Mouse (Mus musculus): ENCODE measurements around the gene Mtm1. TPM values are rescaled to one million over a fixed set of nuclear protein-coding genes. Genes with fewer than 3 reads are reported as not detected.

The Mtm1 gene
- 4.4 and 5.4 TPM in 2 replicates for polyA plus RNA-seq (2015; fragmentation: Nextera tagmentation; extraction: Ambion mirVana)

- 47% methylated on average over 1 of the region's 1 CpGs for WGBS
- ATAC-seq (replicated peaks): no peak
- H3K4me3 ChIP-seq: no peak within 1 kb of the TSS
- H3K9ac ChIP-seq (replicated peaks): no peak within 1 kb of the TSS
- H3K27me3 ChIP-seq: no peaks in the 10 kb centered on the region
- H3K4me1 ChIP-seq: no peaks in the 10 kb centered on the region
- H3K27ac ChIP-seq (replicated peaks): no peak within 1 kb of the TSS
- no peaks in the 10 kb centered on the region for H3K36me3 ChIP-seq
- H3K4me2 ChIP-seq (replicated peaks): no peak within 1 kb of the TSS
- H3K9me3 ChIP-seq: no peaks in the 10 kb centered on the region
Measured at GRCm38 (mm10) chrX:71210467-71210866, at the start of gene Mtm1. Mtm1 (plus strand) TSS chrX:71210767.

- Histone ChIP-seq H3K9me3 (no peaks in the 10 kb centered on the region), H3K27ac (replicated peaks) (no peak overlapping the region), H3K4me3 (no peak overlapping the region), H3K4me2 (replicated peaks) (no peak overlapping the region), H3K36me3 (no peaks in the 10 kb centered on the region), H3K4me1 (no peaks in the 10 kb centered on the region), H3K27me3 (no peaks in the 10 kb centered on the region), H3K9ac (replicated peaks) (no peak overlapping the region)
- 60% methylated on average over 3 of the region's 3 CpGs for WGBS
- ATAC-seq (replicated peaks): peak; percentile 53; the same call in 1 of the 2 replicates
Measured at GRCm38 (mm10) chrX:71181526-71181925, 29.0 kb upstream of the Mtm1 start.

GRCm38 (mm10) chrX:71183671-71184070 lies 26.9 kb upstream of the Mtm1 start:
- Histone ChIP-seq H3K27ac (replicated peaks) (no peak overlapping the region), H3K9me3 (no peaks in the 10 kb centered on the region), H3K4me2 (replicated peaks) (no peak overlapping the region), H3K4me3 (no peak overlapping the region), H3K36me3 (no peaks in the 10 kb centered on the region), H3K9ac (replicated peaks) (no peak overlapping the region), H3K4me1 (no peaks in the 10 kb centered on the region), H3K27me3 (no peaks in the 10 kb centered on the region)
- 76% methylated on average over 4 of the region's 4 CpGs for WGBS
- no peak for ATAC-seq (replicated peaks)

- H3K4me3 ChIP-seq: no peak overlapping the region
- 75% methylated on average over 1 of the region's 1 CpGs for WGBS
Measured at GRCm38 (mm10) chrX:71186396-71186795, 24.2 kb upstream of the Mtm1 start.

GRCm38 (mm10) chrX:71204776-71205175 lies 5.8 kb upstream of the Mtm1 start:
- no peaks in the 10 kb centered on the region for H3K4me1 ChIP-seq
- no peak overlapping the region for H3K4me2 ChIP-seq (replicated peaks)
- H3K27ac ChIP-seq (replicated peaks): no peak overlapping the region
- no peaks in the 10 kb centered on the region for H3K36me3 ChIP-seq
- H3K9ac ChIP-seq (replicated peaks): no peak overlapping the region
- H3K9me3 ChIP-seq: no peaks in the 10 kb centered on the region
- WGBS: 72% methylated on average over 2 of the region's 2 CpGs
- ATAC-seq (replicated peaks): no peak
- H3K27me3 ChIP-seq: no peaks in the 10 kb centered on the region
- H3K4me3 ChIP-seq: no peak overlapping the region

More at GRCm38 (mm10) chrX:71186396-71186795, 24.2 kb upstream of the Mtm1 start:
- Histone ChIP-seq H3K9ac (replicated peaks) (no peak overlapping the region), H3K36me3 (no peaks in the 10 kb centered on the region), H3K4me1 (no peaks in the 10 kb centered on the region), H3K9me3 (no peaks in the 10 kb centered on the region), H3K27ac (replicated peaks) (no peak overlapping the region), H3K4me2 (replicated peaks) (no peak overlapping the region), H3K27me3 (no peaks in the 10 kb centered on the region)
- no peak for ATAC-seq (replicated peaks)

- Histone ChIP-seq H3K9me3 (no peaks in the 10 kb centered on the region), H3K27ac (replicated peaks) (no peak overlapping the region), H3K4me2 (replicated peaks) (no peak overlapping the region), H3K27me3 (no peaks in the 10 kb centered on the region), H3K9ac (replicated peaks) (no peak overlapping the region), H3K36me3 (no peaks in the 10 kb centered on the region), H3K4me1 (no peaks in the 10 kb centered on the region), H3K4me3 (no peak overlapping the region)
- 97% methylated on average over 1 of the region's 1 CpGs for WGBS
- no peak for ATAC-seq (replicated peaks)
Measured at GRCm38 (mm10) chrX:71205821-71206542, 4.6 kb upstream of the Mtm1 start.

GRCm38 (mm10) chrX:71206595-71206994 lies 4.0 kb upstream of the Mtm1 start:
- no peaks in the 10 kb centered on the region for H3K4me1 ChIP-seq
- H3K4me3 ChIP-seq: no peak overlapping the region
- WGBS: 90% methylated on average over 1 of the region's 1 CpGs
- H3K27ac ChIP-seq (replicated peaks): no peak overlapping the region
- H3K27me3 ChIP-seq: no peaks in the 10 kb centered on the region
- H3K9ac ChIP-seq (replicated peaks): no peak overlapping the region
- no peak for ATAC-seq (replicated peaks)
- no peaks in the 10 kb centered on the region for H3K36me3 ChIP-seq
- H3K4me2 ChIP-seq (replicated peaks): no peak overlapping the region
- no peaks in the 10 kb centered on the region for H3K9me3 ChIP-seq

- 0 out of 2 replicates have a peak, but pooled peaks have one; percentile 3 for ATAC-seq (replicated peaks)
- WGBS: 22% methylated on average over 4 of the region's 4 CpGs
- Histone ChIP-seq H3K4me2 (replicated peaks) (no peak overlapping the region), H3K36me3 (no peaks in the 10 kb centered on the region), H3K9me3 (no peaks in the 10 kb centered on the region), H3K9ac (replicated peaks) (no peak overlapping the region), H3K4me3 (no peak overlapping the region), H3K4me1 (no peaks in the 10 kb centered on the region), H3K27ac (replicated peaks) (no peak overlapping the region), H3K27me3 (no peaks in the 10 kb centered on the region)
Measured at GRCm38 (mm10) chrX:71212911-71213310, 2.3 kb downstream of the Mtm1 start.

GRCm38 (mm10) chrX:71214441-71215112 lies 4.0 kb downstream of the Mtm1 start:
- peak overlapping the region; percentile 73 for H3K4me2 ChIP-seq (replicated peaks)
- H3K27ac ChIP-seq (replicated peaks): no peak overlapping the region
- H3K9ac ChIP-seq (replicated peaks): peak overlapping the region; percentile 42
- H3K4me1 ChIP-seq: no peaks in the 10 kb centered on the region
- 17% methylated on average over 20 of the region's 20 CpGs for WGBS
- no peaks in the 10 kb centered on the region for H3K36me3 ChIP-seq
- H3K4me3 ChIP-seq: peak overlapping the region; percentile 50
- H3K27me3 ChIP-seq: no peaks in the 10 kb centered on the region
- no peaks in the 10 kb centered on the region for H3K9me3 ChIP-seq
- peak; percentile 93 for ATAC-seq (replicated peaks)

- H3K4me2 ChIP-seq (replicated peaks): peak overlapping the region; percentile 73
- peak; percentile 87 for ATAC-seq (replicated peaks)
- H3K27me3 ChIP-seq: no peaks in the 10 kb centered on the region
- peak overlapping the region; percentile 50 for H3K4me3 ChIP-seq
- H3K9ac ChIP-seq (replicated peaks): peak overlapping the region; percentile 42
- no peaks in the 10 kb centered on the region for H3K4me1 ChIP-seq
- 23% methylated on average over 26 of the region's 27 CpGs for WGBS
- H3K36me3 ChIP-seq: no peaks in the 10 kb centered on the region
- H3K9me3 ChIP-seq: no peaks in the 10 kb centered on the region
- H3K27ac ChIP-seq (replicated peaks): no peak overlapping the region
Measured at GRCm38 (mm10) chrX:71215113-71215708, 4.6 kb downstream of the Mtm1 start.

GRCm38 (mm10) chrX:71216879-71217278 lies 6.3 kb downstream of the Mtm1 start:
- no peaks in the 10 kb centered on the region for H3K4me1 ChIP-seq
- H3K36me3 ChIP-seq: no peaks in the 10 kb centered on the region
- no peak overlapping the region for H3K4me3 ChIP-seq
- ATAC-seq (replicated peaks): no peak
- no peaks in the 10 kb centered on the region for H3K27me3 ChIP-seq
- H3K9ac ChIP-seq (replicated peaks): no peak overlapping the region
- H3K27ac ChIP-seq (replicated peaks): no peak overlapping the region
- no peak overlapping the region for H3K4me2 ChIP-seq (replicated peaks)
- WGBS: 85% methylated on average over 2 of the region's 2 CpGs
- H3K9me3 ChIP-seq: no peaks in the 10 kb centered on the region

GRCm38 (mm10) chrX:71218853-71219252 lies 8.3 kb downstream of the Mtm1 start:
- WGBS: 73% methylated on average over 3 of the region's 3 CpGs
- no peaks in the 10 kb centered on the region for H3K4me1 ChIP-seq
- ATAC-seq (replicated peaks): no peak

More at GRCm38 (mm10) chrX:71218853-71219252, 8.3 kb downstream of the Mtm1 start:
- Histone ChIP-seq H3K36me3 (no peaks in the 10 kb centered on the region), H3K9me3 (no peaks in the 10 kb centered on the region), H3K9ac (replicated peaks) (no peak overlapping the region), H3K27me3 (no peaks in the 10 kb centered on the region), H3K4me3 (no peak overlapping the region), H3K4me2 (replicated peaks) (no peak overlapping the region), H3K27ac (replicated peaks) (no peak overlapping the region)
